Mouse (Mus musculus): ENCODE data around the gene Gm20517.

The Gm20517 gene

GRCm38 (mm10) chr17:47708972-47709371, 97.6 kb downstream of the Gm20517 start:
- DNase-seq (ENCODE audit: low read depth, low spot score) = no peak

- DNase-seq (ENCODE audit: low read depth, low spot score) = no peak
Observed at GRCm38 (mm10) chr17:47710036-47710435, 98.6 kb downstream of the Gm20517 start.

GRCm38 (mm10) chr17:47711883-47712282, 100.5 kb downstream of the Gm20517 start:
- no peak for DNase-seq (ENCODE audit: low read depth, low spot score)

GRCm38 (mm10) chr17:47712889-47713571, 101.6 kb downstream of the Gm20517 start:
- no peak for DNase-seq (ENCODE audit: low read depth, low spot score)

- no peak for DNase-seq (ENCODE audit: low read depth, low spot score)
Observed at GRCm38 (mm10) chr17:47715037-47715436, 103.6 kb downstream of the Gm20517 start.

- no peak for DNase-seq (ENCODE audit: low read depth, low spot score)
Observed at GRCm38 (mm10) chr17:47721183-47721582, 109.8 kb downstream of the Gm20517 start.

GRCm38 (mm10) chr17:47726566-47726965, 115.2 kb downstream of the Gm20517 start, which contains the start of gene Pgc:
Pgc (plus strand) TSS chr17:47726842.
- no peak for DNase-seq (ENCODE audit: low read depth, low spot score)

- no peak for DNase-seq (ENCODE audit: low read depth, low spot score)
Observed at GRCm38 (mm10) chr17:47730633-47731575, 119.5 kb downstream of the Gm20517 start.

All from brain, adult 2 months (tissue).